Mouse (Mus musculus) A20 (cell line): ENCODE measurements at regions not wholly inside any gene's neighbourhood (a gene's known extent, or its start where the extent isn't known, plus 50 kb on each side); places are given as distances from the start of the nearest gene placed in this dataset.

Experiments used
- DNase-seq: peaks from one replicate; pipeline ENCODE4 v3.0.0-alpha.2; 2011; ENCODE audit warnings: low read depth, low spot score

GRCm38 (mm10) chr14:113431220-113431619 is 116.8 kb downstream of the Tpm3-rs7 start:
- DNase-seq = no peak

- DNase-seq = no peak
Measured at GRCm38 (mm10) chr14:113442261-113442660, 127.9 kb downstream of the Tpm3-rs7 start.

DNA sequence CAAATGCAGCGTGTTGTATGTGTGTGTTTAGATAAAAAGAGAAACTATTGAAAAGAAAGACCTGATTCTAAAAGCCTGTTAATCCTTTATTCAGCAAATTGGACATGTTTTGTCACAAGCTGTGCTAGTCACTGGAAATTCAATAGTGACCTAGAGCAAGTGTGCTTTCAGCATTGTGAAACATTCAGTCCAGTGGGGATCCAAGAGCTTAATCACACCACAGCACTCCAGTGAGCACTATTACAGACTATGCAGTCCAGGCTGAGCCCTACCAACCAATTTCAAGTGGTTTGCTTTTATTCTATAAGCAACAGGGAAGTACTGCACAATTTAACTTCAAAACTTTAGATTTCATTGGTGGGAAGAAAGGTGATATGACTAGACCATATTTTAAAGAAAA is 140.5 kb downstream of the Tpm3-rs7 start:
- DNase-seq = no peak

GRCm38 (mm10) chr14:113457514-113457913 is 143.1 kb downstream of the Tpm3-rs7 start:
- no peak for DNase-seq

GRCm38 (mm10) chr14:113469072-113469471 is 154.7 kb downstream of the Tpm3-rs7 start:
- DNase-seq = peak; percentile 49

DNA sequence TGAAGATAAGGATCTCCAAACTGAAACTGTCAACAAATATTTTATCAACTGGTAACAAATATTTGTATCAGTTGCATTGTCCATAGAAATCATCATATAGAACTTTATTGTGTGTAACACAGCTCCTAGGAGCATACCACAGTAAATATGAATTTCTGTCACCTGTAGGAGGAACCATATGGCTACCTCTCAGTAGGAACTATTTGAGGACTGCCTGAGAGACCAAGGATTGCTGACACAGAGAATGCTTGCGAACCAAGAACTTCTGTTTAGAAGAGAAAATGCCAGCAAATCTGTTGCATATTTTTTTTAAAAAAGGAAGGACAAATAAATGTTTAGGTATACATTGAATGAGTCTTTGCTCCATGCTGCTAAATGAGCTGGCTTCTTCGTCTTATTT is 155.6 kb downstream of the Tpm3-rs7 start:
- no peak for DNase-seq

GRCm38 (mm10) chr14:113486591-113486990 is 172.2 kb downstream of the Tpm3-rs7 start:
- no peak for DNase-seq

- DNase-seq = no peak
Measured at GRCm38 (mm10) chr14:113503796-113504195, 189.4 kb downstream of the Tpm3-rs7 start.
